Mouse (Mus musculus) brain, embryonic 14.5 days (tissue): ENCODE measurements around the gene Thsd7b. TPM values are rescaled to one million over a fixed set of nuclear protein-coding genes. Genes with fewer than 3 reads are reported as not detected.
A peak's percentile ranks its signal among the peaks of the same experiment; 100 is the strongest.
"Not testable (repeated sequence)": the region's sequence is repeated elsewhere in the genome, so short reads cannot be mapped to it uniquely, and the experiment has no call there.

Experiments used
- DNase-seq: peaks from one replicate; pipeline ENCODE4 v3.0.0-alpha.2; 2011; ENCODE audit warnings: low read depth
- CTCF ChIP-seq: fragments of 200-500 bp; IDR thresholded peaks from 2 replicates; pipeline ENCODE4 v1.5.1; 2012; ENCODE audit warnings: inconsistent platforms, mild to moderate bottlenecking, moderate library complexity, borderline replicate concordance; ENCODE audit not compliant: insufficient read depth, insufficient read length; ENCODE audit errors: extremely low read depth
- POLR2A ChIP-seq: fragments of 200-500 bp; IDR thresholded peaks from 2 replicates; pipeline ENCODE4 v1.6.1; 2012; ENCODE audit warnings: mild to moderate bottlenecking, inconsistent platforms, borderline replicate concordance; ENCODE audit not compliant: poor library complexity, insufficient read depth, insufficient read length, severe bottlenecking; ENCODE audit errors: extremely low read depth
- polyA plus RNA-seq: library from polyadenylated mRNA; depleted of rRNA; stranded (reverse); fragments of >200 nt; gene quantifications from 2 replicates; pipeline ENCODE4 v1.2.3, GENCODE M21; 2012

Gene Thsd7b
- polyA plus RNA-seq, 1 experiment = 7.8 TPM

GRCm38 (mm10) chr1:129619440-129620301 is 346.6 kb downstream of the Thsd7b start:
- DNase-seq = peak; percentile 53
- TF ChIP-seq POLR2A (no peak), CTCF (no peak)

GRCm38 (mm10) chr1:129624519-129624918 is 351.4 kb downstream of the Thsd7b start:
- no peak for DNase-seq
- TF ChIP-seq CTCF (no peak), POLR2A (no peak)

GRCm38 (mm10) chr1:129635146-129635545 is 362.0 kb downstream of the Thsd7b start:
- TF ChIP-seq CTCF (no peak), POLR2A (no peak)
- DNase-seq = peak; percentile 38

GRCm38 (mm10) chr1:129644252-129644861 is 371.3 kb downstream of the Thsd7b start:
- TF ChIP-seq CTCF (no peak), POLR2A (no peak)
- DNase-seq = peak; percentile 94

- DNase-seq = not testable (repeated sequence)
These were observed 378.3 kb downstream of the Thsd7b start for GRCm38 (mm10) chr1:129651448-129651847.

GRCm38 (mm10) chr1:129658045-129658444 is 384.9 kb downstream of the Thsd7b start:
- DNase-seq = no peak
- TF ChIP-seq CTCF = no peak
- TF ChIP-seq POLR2A = no peak

GRCm38 (mm10) chr1:129675878-129676277 is 402.8 kb downstream of the Thsd7b start:
- DNase-seq = no peak
- no peak for TF ChIP-seq POLR2A

- peak; percentile 67 for DNase-seq
These were observed 405.7 kb downstream of the Thsd7b start for GRCm38 (mm10) chr1:129678851-129679250.

GRCm38 (mm10) chr1:129705701-129706100 is 432.6 kb downstream of the Thsd7b start:
- no peak for TF ChIP-seq POLR2A
- no peak for TF ChIP-seq CTCF
- peak; percentile 26 for DNase-seq

More at GRCm38 (mm10) chr1:129678851-129679250, 405.7 kb downstream of the Thsd7b start:
- TF ChIP-seq CTCF (no peak), POLR2A (no peak)

- no peak for TF ChIP-seq CTCF
- no peak for TF ChIP-seq POLR2A
- DNase-seq = peak; percentile 63
These were observed 439.6 kb downstream of the Thsd7b start for GRCm38 (mm10) chr1:129712706-129713105.

GRCm38 (mm10) chr1:129713571-129713970 is 440.5 kb downstream of the Thsd7b start:
- DNase-seq = no peak
- TF ChIP-seq CTCF (no peak), POLR2A (no peak)

GRCm38 (mm10) chr1:129719592-129719991 is 446.5 kb downstream of the Thsd7b start:
- TF ChIP-seq CTCF = no peak
- TF ChIP-seq POLR2A = no peak
- DNase-seq = peak; percentile 43

- no peak for DNase-seq
- TF ChIP-seq POLR2A (no peak), CTCF (no peak)
These were observed 458.9 kb downstream of the Thsd7b start for GRCm38 (mm10) chr1:129731991-129732390.

- DNase-seq = peak; percentile 38
- TF ChIP-seq POLR2A (no peak), CTCF (no peak)
These were observed 474.5 kb downstream of the Thsd7b start for GRCm38 (mm10) chr1:129747595-129747994.
